Mouse (Mus musculus) adrenal gland, postnatal 14 days (tissue): ENCODE data around the gene Tsfm. TPM values are rescaled to one million over a fixed set of nuclear protein-coding genes. Genes with fewer than 3 reads are reported as not detected.
"Not testable (repeated sequence)": the region's sequence is repeated elsewhere in the genome, so short reads cannot be mapped to it uniquely, and the experiment has no call there.

Experiments used
- DNase-seq: peaks from one replicate; pipeline ENCODE4 v3.0.0; 2021; ENCODE audit warnings: mixed read lengths
- total RNA-seq: library from RNA; stranded (reverse); gene quantifications from 2 replicates; pipeline ENCODE4 v1.2.3, GENCODE M21; 2021

The Tsfm gene
- total RNA-seq, 1 experiment from 2014 or later = 58.7 TPM

DNA sequence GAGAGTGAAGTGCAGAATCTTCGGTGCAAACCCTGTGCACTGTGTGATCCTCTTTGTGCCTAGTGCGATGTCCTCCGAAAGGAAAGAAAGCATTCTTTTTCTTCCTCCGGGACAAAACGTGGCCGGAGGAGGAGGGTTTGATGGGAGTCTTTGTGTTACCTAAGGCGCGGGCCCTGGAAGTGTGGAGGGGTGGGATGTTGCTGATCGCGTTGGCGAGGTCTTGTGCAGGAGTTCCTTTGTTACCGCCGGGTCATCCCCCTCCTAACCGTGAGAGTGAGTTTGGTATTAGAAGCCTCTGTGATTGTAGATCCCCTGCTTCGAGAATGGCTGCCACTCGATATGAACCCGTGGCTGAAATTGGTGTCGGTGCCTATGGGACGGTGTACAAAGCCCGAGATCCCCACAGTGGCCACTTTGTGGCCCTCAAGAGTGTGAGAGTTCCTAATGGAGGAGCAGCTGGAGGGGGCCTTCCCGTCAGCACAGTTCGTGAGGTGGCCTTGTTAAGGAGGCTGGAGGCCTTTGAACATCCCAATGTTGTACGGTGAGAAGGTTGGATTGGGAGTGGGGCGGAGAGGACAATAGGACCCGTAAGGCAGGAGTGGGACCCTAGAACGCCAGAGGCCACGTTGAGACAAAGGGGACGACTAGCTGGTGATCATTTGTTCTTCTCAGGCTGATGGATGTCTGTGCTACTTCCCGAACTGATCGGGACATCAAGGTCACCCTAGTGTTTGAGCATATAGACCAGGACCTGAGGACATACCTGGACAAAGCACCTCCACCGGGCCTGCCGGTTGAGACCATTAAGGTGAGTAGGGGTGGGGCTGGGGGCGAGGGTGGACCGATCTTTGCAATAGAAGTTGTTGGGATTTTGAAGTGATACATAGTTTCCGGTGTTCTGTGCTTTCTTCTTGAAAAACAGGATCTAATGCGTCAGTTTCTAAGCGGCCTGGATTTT, 33.6 kb upstream of the Tsfm start:
- peak; percentile 47 for DNase-seq

DNA sequence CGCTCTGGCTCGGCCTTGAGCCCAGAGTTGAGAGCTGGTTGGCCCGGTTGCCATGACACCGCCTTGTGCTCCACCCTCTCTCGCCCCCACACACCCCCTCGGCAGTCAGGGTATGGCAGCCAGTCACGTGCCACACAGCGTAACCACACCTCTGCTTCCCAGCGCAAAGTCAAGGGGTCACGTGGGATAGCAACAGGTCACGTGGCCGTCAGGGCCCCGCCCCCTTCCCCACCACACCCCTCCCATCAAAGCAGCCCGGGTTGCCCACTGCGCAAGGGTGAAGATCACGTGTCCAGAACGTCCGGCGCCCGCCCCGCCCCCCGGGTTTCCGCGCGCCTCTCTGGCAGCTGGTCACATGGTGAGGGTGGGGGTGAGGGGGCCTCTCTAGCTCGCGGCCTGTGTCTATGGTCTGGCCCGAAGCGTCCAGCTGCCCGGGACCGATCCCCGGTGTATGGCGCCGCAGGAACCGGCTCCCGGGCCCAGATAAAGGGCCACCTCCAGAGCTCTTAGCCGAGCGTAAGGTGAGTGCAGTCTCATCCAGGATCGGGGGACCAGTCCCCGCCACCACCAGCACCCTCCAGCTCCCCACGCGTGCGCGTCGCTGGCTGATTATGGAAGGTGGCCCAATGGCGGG, 32.7 kb upstream of the Tsfm start, which contains the start of gene Cdk4:
Gene Cdk4 (plus strand): TSS at position 296 of the 634 bp plus-strand sequence.
- DNase-seq = peak; percentile 99

DNA sequence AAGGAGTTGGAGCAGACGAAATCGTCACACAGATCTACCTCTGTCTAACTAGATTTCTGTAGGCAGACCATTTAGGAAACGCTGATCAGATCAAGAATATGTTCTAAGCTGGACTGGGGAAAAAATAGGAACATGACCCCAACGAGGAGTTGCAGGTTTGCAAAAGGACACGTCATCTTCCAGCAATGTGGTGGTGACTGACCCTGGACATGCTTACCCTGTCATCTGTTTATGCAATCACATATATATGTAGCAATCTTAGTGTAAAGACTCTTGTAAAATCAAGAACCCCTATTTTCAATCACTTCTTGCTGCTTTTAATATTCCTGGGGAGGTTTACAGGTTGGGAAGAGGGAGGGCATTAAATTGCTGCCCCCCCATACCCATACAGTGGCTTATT, 31.9 kb upstream of the Tsfm start:
- DNase-seq = no peak

DNA sequence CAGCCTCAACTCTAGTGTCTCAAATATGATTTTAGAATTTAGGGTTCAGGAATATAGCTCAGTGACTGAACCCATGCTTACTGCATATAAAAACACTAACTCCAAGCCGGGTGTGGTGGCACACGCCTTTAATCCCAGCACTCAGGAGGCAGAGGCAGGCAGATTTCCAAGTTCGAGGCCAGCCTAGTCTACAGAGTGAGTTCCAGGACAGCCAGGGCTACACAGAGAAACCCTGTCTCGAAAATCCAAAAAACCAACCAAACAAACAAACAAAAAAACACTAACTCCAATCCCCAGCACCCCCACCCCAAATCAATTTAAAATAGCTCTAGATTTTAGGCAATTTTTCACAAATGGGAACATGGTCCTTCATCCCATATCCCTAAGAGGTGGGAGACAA, 31.5 kb upstream of the Tsfm start:
- not testable (repeated sequence) for DNase-seq

DNA sequence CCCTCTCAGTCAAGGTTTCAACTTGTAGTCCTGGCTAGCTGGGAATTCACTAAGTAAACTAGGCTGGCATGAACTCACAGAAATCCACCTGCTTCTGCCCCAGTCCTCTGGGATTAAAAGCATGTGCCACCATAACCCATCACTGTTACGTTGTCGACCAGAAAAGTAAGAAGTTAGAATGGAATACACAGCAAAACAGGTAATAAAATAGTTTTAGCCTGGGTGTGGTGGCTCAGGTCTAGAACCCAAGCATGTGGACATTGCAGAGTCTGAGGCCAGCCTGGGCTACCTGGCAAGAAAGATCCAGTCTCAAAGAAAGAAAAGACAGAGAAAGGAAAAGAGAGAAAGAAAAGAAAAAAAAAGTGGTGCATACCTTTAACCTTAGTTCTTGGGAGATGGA, 30.9 kb upstream of the Tsfm start:
- DNase-seq = no peak

DNA sequence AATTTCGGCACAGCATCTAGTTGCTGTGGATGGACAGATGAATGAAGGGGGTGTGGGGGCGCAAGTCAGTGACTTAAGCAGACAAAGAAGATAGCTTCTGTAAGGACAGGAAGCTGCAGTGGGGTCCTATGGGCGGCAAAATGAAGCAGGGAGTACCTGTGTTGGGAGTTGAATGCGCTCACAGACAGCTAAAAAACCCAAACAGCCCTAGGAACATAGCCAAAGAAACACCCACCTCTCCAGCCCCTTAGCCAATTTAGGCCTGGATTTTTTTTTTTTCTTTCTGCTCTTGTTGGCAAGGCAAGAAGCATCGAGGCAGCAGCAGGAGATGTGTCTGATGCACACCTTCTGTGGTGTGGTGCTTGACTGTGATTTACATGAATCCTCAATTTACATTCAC, 30.4 kb upstream of the Tsfm start:
- DNase-seq = no peak

DNA sequence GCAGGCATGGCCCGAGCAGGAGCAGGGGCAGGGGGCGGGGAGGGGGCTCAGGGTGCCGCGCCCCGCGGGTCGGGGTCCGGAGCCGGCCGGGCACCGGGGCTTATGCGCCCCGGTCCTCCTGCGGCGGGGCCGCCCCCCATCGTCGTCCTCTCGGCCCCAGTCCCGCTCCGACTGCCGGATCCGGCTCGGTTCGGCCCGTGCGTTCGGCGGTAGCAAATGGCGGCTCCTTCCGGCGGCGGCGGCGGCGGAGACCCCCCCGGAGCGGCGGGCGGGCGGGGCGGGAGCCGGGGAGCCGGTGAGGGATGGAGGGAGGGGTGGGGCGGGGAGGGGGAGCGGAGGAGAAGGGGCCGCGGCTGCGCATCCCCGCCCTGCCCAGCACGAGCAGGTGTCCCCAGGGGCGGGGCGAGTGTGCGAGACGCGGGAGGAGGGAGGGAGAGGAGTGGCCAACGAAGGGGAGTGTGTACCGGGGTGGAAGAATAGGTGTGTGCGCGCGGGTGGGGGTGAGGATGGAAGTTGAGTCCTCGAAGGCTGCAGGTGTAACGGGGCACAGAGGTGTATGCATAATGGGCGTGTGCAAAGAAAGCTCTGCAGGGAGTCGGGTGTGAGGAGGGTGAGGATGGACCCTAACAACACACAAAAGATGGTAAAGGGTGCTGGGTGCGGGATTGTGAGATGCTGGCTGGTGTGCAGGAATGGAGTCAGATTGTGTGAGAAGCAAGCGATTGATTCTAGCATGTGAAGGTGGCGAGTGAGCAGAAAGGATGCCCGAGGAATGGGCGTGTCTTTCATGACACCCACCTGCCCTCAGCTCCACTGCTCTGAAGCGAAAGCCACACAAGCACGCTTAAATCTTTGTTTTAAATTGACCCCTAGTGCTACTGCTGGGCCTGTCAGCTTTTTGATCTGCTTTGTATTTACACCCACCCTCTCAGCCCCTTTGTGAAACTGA, 29.6 kb upstream of the Tsfm start, which contains the start of gene March9:
Gene March9 (minus strand): TSS at position 217 of the 949 bp plus-strand sequence.
- peak; percentile 83 for DNase-seq

DNA sequence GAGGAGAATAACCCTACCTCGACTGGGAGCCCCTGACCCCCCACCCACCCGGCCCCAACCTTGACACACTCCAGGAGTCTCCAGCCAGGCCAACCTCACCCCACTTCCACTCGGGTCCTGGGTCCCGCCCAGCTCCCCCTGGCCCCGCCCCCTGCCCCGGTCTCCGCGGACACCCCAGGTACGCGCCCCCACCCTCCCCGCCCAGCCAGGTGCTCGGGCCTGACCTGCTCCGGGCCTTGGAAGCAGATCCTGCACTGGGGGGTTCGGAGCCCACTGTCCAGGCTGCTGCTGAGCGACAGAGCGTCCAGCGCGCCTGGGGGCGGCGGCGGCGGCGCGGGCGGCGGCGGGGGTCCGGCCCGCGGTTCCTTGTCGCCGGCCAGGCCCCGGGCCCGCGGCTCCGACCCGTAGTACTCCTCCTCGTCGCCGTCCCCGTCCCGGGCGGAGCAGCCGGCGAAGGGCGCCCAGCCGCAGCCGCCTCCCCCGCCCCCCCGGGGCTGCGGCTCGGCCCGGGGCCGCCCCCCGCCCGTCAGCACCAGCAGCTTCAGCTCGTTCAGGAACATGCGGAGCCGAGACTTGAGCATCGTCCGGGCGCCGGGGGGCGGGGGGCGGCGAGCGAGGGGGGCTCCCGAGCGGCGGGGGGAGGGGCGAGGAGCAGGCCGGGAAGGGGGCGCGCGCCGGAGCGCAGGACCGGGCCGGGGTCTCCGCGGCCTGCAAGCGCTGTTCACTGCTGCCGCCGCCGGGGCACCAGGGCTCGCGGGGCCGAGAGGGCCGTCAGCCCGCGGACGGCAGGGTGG, 28.7 kb upstream of the Tsfm start:
- DNase-seq = peak; percentile 45

DNA sequence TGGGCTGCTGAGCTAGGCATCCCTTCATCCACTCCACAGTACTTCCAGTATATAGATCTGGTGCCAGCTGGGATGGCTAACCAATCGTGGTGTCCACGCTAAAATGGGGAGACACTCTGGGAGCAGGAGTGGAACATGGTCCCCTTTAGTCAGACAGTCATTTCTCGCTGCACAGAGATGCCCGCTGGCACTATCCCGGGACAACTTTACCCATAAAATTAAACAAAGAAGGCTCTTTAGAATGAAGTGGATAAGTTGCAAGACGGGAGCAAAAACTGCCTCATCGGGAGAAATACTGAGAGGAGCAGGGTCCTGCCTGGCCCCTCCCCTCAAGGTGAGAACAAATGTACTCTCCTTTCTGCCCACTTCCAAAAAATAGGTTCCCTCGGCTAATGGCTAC, 28.1 kb upstream of the Tsfm start:
- DNase-seq = no peak

DNA sequence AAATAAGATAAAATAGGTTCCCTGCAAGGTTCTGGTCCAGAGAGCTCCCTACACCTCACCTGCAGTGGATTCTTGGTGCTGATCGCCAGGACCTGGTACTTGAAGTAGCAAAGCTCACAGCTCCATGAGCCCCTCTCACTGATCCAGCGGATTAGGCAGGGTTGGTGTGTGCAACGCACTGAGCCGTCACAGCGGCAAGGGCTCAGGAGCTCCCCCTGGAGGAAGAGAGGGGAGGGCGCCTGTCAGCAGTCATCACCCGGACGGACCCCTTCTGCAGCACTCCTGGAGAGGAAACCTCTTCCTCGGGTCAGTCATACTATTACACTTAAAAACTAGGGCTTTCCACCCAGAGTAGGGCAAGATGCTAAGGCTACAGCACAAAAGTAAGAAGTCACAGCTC, 27.5 kb upstream of the Tsfm start:
- peak; percentile 90 for DNase-seq

DNA sequence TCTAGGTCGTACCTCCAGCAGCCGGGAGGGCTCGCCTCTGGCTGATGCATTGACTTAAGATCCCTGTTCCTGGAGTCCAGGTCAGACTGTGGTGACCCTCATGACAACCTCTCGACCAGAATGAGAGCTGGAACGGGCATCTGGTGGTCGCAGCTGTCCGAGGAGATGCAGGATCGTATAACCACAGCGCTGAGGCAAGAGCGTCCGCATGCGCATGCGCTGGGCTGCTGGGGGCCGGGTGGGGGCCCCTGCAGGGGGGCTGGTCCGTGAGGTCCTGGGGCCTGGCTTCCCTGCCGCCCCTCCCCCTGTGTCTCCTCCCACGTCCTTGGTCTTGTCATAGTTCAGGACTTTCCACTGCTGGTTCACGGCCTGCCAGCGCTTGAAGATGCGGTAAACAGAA, 25.9 kb upstream of the Tsfm start:
- DNase-seq = no peak

DNA sequence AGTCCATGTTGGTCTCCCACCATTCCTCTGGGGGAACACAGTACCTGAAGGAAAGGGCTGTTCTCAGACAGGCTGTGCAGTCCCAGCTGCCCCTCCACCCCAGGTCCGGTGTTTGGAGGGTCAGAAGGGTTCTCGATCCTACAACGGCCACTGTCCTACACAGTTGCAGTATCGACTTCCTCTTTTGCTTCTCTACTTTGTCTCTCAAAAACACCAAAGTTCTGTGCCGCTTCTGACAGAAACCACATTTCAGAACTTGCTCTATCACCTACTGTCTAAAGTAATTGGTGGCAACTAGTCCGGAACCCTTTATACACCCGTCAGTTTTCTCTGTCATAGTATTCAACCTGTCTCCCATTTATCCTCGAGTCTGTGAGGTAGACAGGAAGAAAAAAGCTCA, 24.8 kb upstream of the Tsfm start:
- DNase-seq = no peak

DNA sequence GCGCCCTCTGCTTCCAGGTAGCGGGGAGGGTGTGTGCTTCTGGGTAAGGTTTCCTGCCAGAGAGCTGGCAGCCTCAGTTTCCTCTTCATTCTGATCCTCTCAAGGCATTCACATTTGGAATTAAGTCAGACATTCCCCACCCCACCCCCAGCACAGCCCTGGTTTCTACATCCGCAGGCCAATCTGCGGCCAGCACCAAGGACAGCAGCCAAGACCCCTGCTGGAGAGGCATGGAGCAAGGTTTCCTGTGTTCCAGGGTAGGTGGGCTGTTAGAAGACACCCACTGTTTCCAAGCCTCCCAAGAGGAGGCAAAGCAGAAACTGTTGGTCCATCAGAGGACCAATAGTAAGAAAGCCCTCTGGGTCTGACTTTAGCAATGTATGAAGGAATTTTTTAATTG, 24.0 kb upstream of the Tsfm start:
- DNase-seq = no peak

DNA sequence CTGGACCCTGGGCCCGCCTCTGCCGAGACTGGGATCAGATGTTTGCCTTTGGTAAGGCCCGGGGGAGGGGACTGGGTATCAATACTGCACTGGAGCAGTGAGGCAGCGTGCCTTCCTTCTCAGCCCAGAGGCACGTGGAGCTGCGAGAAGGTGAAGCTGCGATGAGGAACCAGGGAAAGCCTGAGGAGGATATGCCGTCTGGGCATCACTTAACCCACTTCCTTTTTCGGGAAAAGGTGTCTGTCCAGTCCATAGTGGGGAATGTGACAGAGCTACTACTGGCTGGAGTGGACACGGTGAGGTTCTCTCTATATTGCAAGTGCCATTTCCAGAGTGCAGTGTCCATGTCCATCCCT, 19.5 kb upstream of the Tsfm start:
- no peak for DNase-seq

DNA sequence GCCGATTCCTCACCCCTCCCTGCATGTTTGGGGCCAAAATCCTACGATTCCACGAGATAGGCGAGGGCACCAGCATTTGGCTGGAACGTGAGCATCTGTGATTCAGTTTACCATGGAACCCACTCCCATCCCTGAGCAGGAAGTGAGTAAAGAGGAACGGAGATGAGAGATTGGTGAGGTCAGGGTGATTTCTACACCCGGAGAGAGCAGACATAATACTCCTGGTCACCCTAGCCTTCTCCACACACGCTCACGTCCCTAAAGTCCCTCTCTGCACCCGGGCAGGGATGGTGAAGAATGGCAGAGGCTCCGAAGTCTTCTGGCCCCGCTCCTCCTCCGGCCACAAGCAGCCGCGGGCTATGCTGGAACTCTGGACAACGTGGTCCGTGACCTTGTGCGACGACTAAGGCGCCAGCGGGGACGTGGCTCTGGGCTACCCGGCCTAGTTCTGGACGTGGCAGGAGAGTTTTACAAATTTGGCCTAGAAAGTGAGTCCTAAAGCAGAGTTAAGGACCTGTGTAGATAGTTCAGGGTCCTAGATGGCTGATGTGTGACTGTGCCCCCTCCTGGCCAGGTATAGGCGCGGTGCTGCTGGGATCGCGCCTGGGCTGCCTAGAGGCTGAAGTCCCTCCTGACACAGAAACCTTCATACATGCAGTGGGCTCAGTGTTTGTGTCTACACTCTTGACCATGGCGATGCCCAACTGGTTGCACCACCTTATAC, 18.9 kb upstream of the Tsfm start:
- DNase-seq = peak; percentile 45

DNA sequence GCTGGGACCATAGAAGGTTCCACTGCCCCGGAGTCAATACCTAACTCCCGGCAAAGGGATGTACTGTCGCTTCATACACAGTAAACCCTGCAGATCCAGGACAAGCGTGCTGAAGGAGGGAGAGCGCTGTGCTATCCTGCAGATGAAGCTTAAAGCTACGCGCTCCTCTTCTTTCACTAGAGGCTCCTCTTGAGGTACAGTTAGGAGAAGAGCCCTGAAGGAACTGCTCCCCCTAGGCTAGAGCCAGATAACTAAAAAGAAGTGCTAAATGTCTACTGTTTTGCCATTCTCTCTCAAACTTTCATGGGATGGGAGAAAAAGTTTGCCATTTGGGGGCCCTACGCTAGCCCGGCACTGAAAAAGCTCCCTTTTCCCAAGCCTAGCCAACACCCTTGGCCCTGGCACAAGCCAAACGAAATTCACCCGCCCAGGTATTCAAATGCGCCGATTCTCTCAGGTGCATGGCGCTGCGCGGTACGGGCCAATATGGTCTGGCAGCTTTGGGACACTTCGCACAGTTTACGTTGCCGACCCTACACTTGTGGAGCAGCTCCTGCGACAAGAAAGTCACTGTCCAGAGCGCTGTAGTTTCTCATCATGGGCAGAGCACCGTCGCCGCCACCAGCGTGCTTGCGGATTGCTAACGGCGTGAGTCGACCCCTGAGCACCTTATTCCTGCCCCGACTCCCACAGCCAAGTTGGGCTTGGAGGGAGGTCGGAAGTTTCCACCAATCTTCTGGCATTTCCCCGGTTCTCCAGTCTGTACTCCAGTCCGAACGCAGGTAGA, 18.2 kb upstream of the Tsfm start:
- DNase-seq = no peak

DNA sequence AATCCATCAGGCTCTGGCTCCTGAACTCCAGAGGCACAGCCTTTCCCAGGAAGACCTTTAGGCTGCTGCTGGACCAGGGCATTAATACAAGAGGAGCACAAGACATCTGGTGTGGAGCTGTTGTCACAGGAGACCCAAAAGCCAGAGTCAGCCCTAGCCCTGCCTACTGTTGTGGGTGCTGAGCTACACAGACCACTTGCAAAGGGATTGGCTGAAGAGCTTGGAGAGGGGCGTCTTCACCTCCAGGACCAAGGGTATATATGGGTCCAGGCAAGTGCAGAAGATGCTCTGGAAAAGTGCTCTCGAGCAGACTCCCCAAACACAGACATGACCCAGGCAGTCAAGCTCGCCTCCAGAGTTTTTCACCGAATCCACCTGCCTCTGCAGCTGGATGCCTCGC, 17.3 kb upstream of the Tsfm start, which contains the start of gene Cyp27b1:
Gene Cyp27b1 (plus strand): TSS at position 297 of the 400 bp plus-strand sequence.
- DNase-seq = no peak

DNA sequence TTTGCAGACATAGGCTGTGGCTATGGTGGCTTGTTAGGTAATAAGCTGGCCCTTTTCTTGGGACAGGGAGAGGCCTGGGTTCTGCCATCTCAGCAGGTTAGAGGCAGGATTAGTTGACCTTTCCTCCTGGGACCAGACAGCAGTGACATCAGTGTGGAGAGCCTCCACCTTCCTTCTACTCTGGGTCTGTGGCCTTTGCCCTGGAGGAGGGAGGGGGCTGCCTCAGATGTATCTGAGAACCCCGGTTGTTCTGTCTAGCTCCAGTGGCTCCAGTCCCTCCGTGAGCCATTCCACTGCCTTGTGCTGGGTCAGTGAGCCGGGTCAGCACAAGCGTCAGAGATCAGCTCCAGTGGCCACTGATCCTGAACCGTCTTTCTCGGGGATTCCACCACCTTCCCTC, 12.5 kb upstream of the Tsfm start:
- DNase-seq = no peak

DNA sequence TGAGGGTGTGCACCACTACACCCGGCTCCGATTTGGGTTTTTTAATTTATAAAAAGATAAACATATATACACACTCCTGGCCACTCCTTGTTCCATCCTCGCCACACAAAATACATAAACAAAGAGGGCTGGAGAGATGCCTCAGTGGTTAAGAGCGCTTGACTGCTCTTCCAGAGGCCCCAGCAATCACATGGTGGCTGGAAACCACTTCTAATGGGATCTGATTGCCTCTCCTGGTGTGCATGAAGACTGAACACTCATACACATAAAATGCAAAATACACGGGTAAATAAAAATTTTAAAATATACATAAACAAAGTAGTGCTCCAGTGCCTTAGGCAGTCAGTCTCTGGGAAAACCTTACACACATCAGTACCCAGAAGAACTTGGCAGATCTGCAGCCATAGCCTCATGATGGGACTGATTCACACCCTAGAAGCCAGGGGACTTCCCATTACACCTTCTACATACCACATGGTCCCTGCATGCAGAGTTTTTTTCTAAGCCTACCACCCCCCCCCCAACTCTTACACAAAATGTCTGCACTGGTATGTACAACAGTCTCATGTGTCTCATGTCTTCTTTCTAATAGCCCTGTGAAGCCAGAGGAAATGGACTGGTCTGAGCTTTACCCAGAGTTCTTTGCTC, 12.0 kb upstream of the Tsfm start:
- no peak for DNase-seq
